Mouse (Mus musculus): ENCODE measurements around the gene Dhodh. TPM values are rescaled to one million over a fixed set of nuclear protein-coding genes. Genes with fewer than 3 reads are reported as not detected.

The Dhodh gene
- total and polyA plus RNA-seq, 2 experiments, result 7.5 to 14.0 TPM

DNA sequence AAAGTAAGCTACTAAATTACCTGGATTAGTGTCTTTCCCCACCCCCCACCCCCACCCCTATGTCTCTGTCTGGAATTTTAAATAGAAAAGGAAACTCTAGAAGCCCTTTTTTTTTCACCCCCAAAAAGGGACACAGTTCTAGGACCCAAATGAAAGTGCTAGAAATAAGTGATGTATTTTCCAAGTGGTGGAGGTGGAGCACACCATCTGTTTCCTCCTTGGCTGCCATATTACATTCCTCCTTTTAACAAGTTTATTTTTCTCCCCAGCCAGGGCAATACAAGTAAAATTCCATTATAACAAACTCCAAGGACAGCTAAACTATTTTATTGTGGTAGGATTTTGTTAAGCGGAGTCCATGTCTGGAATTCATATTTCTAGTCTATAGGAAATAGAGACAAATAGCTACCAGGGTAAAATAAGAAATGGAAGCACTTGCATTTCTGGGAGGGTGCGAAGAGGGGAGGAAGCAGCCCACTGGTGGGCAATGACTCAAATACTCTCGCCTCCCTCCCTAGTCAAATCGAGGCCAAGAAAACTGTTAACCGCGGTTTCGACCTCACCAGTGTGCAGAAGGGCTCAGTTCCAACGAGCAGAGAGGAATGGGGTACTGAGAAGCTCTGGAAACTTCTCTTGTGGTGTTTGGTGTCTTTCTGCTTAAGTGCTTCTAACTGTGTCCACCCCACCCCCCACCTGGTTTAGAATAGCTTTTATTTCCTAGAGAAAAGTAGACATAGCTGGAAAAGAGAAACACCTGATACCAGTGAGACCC is 65.5 kb downstream of the Dhodh start:
- no peaks in the 10 kb centered on the region for H3K79me2 ChIP-seq (ENCODE audit: control insufficient read depth, insufficient read depth, low read length)
- H3K4me1 ChIP-seq (ENCODE audit: control insufficient read depth, insufficient read depth, low read length), result no peaks in the 10 kb centered on the region
- no peak for DNase-seq (ENCODE audit: extremely low read depth, low read depth, low spot score)
- WGBS, result 79% methylated on average over 8 of the region's 8 CpGs
- no peak overlapping the region for H3K9ac ChIP-seq (ENCODE audit: low read depth, low read length)
- H3K27ac ChIP-seq (replicated peaks; ENCODE audit: insufficient read depth, low read depth, low read length), result no peak overlapping the region
- no peaks in the 10 kb centered on the region for H3K36me3 ChIP-seq (ENCODE audit: control insufficient read depth, insufficient read depth, low read length)
- TF ChIP-seq POLR2A (IDR thresholded peaks at IDR 0.05; ENCODE audit: extremely low read depth, insufficient read depth, low read length), result no peak
- no peak for TF ChIP-seq CTCF (IDR thresholded peaks at IDR 0.05; ENCODE audit: low read depth, low read length)
- no peaks in the 10 kb centered on the region for H3K27me3 ChIP-seq (ENCODE audit: control insufficient read depth, insufficient read depth, low read length)
- H3K4me3 ChIP-seq (ENCODE audit: insufficient read depth, low read depth, low read length), result no peak overlapping the region

DNA sequence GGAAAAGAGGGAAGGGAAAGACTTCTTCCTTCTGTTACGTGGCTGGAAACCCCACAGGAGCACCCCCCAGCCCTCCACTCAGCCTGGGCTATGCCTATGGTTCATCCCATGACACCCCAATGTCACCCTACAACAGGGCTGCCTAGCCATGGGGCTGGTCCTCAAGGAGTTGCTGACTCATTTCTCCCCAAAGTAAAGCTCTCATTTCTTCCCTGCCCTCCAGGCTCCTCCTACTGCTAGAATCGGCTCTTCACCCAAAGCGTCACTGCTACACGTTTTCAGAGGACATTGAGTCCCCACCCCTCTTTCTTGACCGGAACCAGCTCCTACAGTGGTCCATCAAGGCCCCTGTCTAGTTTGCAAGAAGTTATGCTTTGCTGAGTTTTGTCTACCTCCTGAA is 66.3 kb downstream of the Dhodh start:
- Histone ChIP-seq H3K79me2 (ENCODE audit: control insufficient read depth, insufficient read depth, low read length) (no peaks in the 10 kb centered on the region), H3K4me1 (ENCODE audit: control insufficient read depth, insufficient read depth, low read length) (no peaks in the 10 kb centered on the region), H3K9ac (ENCODE audit: low read depth, low read length) (no peak overlapping the region), H3K36me3 (ENCODE audit: control insufficient read depth, insufficient read depth, low read length) (no peaks in the 10 kb centered on the region), H3K27me3 (ENCODE audit: control insufficient read depth, insufficient read depth, low read length) (no peaks in the 10 kb centered on the region), H3K27ac (replicated peaks; ENCODE audit: insufficient read depth, low read depth, low read length) (no peak overlapping the region), H3K4me3 (ENCODE audit: insufficient read depth, low read depth, low read length) (no peak overlapping the region)
- no peak for DNase-seq (ENCODE audit: extremely low read depth, low read depth, low spot score)
- WGBS, result 77% methylated on average over 5 of the region's 5 CpGs
- TF ChIP-seq CTCF (IDR thresholded peaks at IDR 0.05; ENCODE audit: low read depth, low read length) (no peak), POLR2A (IDR thresholded peaks at IDR 0.05; ENCODE audit: extremely low read depth, insufficient read depth, low read length) (no peak)

Other genes with a start within 250 kb of the Dhodh start
- gene Pmfbp1, start 114.6 kb downstream of the Dhodh start, total RNA-seq (2014; rRNA removed), result not detected in 2 replicates
- 0.02 TPM in 1 of 2 replicates, not detected in the other for gene Pmfbp1, start 114.6 kb downstream of the Dhodh start, polyA plus RNA-seq (2012; rRNA removed)
- gene Dhx38, start 42.8 kb downstream of the Dhodh start, total RNA-seq (2014; rRNA removed), result 6.9 and 8.7 TPM in 2 replicates
- gene Dhx38, start 42.8 kb downstream of the Dhodh start, polyA plus RNA-seq (2012; rRNA removed), result 8.3 and 10.2 TPM in 2 replicates
- 9.7 and 9.9 TPM in 2 replicates for gene Txnl4b, start 42.8 kb downstream of the Dhodh start, total RNA-seq (2014; rRNA removed)
- 5.3 and 6.6 TPM in 2 replicates for gene Txnl4b, start 42.8 kb downstream of the Dhodh start, polyA plus RNA-seq (2012; rRNA removed)
- 2,096 and 2,327 TPM in 2 replicates for gene Hp, start 29.5 kb downstream of the Dhodh start, total RNA-seq (2014; rRNA removed)
- gene Hp, start 29.5 kb downstream of the Dhodh start, polyA plus RNA-seq (2012; rRNA removed), result 2,417 and 2,600 TPM in 2 replicates
- gene Pkd1l3, start 5.8 kb upstream of the Dhodh start, total RNA-seq (2014; rRNA removed), result 0.07 TPM in 1 of 2 replicates, not detected in the other
- gene Pkd1l3, start 5.8 kb upstream of the Dhodh start, polyA plus RNA-seq (2012; rRNA removed), result not detected in 2 replicates
- 31.8 and 31.9 TPM in 2 replicates for gene Ist1, start 84.6 kb upstream of the Dhodh start, total RNA-seq (2014; rRNA removed)
- 24.6 and 26.1 TPM in 2 replicates for gene Ist1, start 84.6 kb upstream of the Dhodh start, polyA plus RNA-seq (2012; rRNA removed)
- 1.7 and 1.8 TPM in 2 replicates for gene Zfp821, start 96.9 kb upstream of the Dhodh start, total RNA-seq (2014; rRNA removed)
- 0.73 and 0.97 TPM in 2 replicates for gene Zfp821, start 96.9 kb upstream of the Dhodh start, polyA plus RNA-seq (2012; rRNA removed)
- gene Atxn1l, start 129.1 kb upstream of the Dhodh start, total RNA-seq (2014; rRNA removed), result 6.3 and 7.5 TPM in 2 replicates
- gene Atxn1l, start 129.1 kb upstream of the Dhodh start, polyA plus RNA-seq (2012; rRNA removed), result 5.9 and 6.2 TPM in 2 replicates
- gene Ap1g1, start 169.9 kb upstream of the Dhodh start, total RNA-seq (2014; rRNA removed), result 54.8 and 57.8 TPM in 2 replicates
- gene Ap1g1, start 169.9 kb upstream of the Dhodh start, polyA plus RNA-seq (2012; rRNA removed), result 28.0 and 28.2 TPM in 2 replicates

Data from liver, adult 2 months (tissue).